Mouse (Mus musculus): ENCODE results near the gene Spesp1.

DNA sequence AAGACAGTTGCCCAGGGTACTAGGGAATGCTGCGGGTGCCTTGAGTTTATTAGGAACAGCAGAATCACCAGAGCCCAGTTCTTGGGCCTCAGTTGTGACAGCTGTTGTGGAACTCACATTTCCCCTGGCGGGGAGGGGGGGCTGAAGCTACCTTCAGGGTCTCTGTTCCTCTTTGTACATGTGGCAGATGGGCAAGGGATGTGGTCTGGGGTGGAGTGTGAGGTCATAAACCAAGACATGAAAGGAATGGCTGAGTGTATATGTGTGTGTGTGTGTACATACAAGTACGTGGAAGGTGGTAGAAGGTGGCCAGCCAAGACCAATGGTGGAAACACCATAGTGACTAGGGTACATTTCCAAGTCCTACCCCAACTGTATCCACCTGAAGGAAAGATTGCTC, 20.6 kb downstream of the Spesp1 start:
- no peak for TF ChIP-seq CTCF (IDR thresholded peaks at IDR 0.05; ENCODE audit: control insufficient read depth, insufficient read depth, low read length)
- no peak for TF ChIP-seq POLR2A (IDR thresholded peaks at IDR 0.05; ENCODE audit: borderline replicate concordance, control insufficient read depth, low read depth, low read length)

All from bone marrow, adult 2 months (tissue).